Mouse (Mus musculus) MEL-GATA-1-ER (cell line): ENCODE data around the gene Gpr62.

Source experiments
- DNase-seq: peaks from one replicate; pipeline ENCODE4 v3.0.0-alpha.2; 2012; ENCODE audit warnings: low read depth; ENCODE audit errors: extremely low read depth

Gpr62 gene

DNA sequence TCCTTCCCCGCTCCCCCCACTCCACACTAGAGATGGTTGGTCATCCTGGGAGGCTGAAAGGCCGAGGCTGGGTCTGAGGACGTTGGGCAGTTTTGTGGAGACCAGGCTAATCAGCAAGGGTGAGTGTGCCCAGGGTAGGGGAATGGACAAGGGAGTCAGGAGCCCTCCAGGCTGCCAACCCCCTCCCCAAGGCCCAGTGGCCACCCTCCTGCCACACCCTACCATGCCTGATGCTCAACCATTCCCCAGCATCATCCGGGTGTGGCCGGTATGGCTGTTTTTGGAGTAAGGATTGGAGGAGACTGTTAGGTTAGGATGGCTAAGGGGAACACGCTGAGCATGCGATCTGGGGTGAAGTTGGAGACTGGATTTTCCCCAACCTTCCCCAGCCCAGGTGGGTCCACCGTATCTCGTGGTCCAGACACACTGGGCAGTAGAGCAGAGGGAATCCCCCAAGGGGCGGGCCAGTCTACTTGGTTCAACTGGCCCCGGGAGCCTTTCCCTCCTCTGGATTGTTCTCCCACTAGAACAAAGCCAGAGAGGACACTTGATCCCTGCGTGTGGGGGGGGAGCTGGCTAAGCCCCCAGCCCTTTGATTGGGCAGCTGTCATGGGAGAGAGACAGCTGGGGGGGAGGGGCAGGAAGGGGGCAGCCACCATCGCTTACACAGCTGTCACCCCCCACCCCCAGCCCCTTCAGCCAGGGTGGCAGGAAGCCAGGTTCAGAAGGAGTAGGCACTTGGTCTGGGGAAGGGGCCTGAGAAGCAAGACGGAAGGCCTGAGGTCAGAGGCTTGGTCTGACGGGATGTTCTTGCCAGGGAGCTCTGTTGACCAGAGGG is 9.2 kb downstream of the Gpr62 start:
- no peak for DNase-seq

DNA sequence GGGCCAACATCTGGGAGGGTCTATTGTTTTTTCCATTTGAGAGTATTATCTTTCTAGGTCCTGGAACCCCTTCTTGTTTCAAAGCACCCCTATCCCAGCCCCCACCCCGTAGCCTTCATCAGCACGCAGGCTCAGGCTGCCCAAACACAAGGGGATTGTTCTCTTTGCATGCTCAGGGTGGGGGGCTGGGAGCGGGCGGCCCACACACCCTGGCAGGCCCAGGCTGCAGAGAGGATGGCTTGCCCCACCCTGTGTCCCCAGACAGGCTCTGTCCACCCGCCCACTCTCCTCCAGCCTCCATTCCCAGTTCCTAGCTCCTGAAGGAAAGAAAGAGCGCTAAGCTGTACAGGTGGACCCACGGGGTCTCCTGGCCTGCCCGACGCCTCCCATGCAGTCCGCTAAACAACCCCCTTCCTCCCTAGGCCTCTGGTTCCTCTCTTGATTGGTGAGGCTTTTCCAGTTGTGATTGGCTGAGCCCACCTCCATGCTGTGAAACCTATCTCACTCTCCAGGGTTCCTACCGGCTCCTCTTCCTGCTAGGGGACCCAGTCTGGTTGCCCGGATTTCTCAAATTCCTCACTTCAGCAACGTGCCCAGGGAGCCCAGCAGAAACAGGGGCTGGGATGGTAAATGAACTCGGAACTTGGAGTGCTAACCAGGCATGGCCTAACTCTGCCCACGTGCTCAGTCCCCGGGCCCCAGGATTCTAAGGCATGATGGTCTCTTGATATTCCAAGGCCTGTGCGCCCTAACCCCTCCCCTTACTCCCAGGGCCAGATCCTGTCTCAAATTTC is 10.7 kb downstream of the Gpr62 start:
- DNase-seq = no peak

DNA sequence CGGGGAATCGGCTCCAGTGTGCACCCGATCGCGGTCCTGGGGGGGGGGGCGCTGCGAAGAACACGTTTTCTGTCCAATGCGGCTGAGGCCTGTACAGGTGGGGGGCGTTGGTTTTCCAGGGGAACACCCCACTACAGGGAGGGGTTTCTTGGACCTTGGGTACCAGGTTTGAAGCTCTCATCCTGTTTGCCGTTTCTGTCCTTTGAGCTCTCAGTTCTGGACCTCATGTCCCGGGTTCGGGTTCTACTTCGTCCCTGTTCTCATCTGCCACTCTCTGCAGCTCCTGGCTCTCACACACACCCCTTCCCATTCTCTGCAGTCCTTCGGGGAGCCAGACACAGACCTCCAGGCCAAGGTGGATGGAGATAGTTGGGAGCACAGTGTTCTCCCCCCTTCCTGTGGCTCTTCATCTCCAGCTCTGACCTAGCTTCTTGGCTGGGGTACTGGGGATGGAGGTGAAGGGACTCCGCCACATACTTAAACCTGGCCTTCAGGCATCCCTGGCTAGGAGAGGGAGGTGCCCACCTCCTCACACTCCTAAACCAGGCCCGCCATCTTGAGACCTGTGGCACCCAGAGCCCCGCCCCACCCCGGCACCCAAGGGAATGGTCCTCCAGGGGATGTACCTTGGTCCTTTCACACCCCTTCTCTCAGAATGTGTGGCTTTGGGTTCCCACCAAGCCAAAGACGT is 11.5 kb downstream of the Gpr62 start:
- DNase-seq = no peak

DNA sequence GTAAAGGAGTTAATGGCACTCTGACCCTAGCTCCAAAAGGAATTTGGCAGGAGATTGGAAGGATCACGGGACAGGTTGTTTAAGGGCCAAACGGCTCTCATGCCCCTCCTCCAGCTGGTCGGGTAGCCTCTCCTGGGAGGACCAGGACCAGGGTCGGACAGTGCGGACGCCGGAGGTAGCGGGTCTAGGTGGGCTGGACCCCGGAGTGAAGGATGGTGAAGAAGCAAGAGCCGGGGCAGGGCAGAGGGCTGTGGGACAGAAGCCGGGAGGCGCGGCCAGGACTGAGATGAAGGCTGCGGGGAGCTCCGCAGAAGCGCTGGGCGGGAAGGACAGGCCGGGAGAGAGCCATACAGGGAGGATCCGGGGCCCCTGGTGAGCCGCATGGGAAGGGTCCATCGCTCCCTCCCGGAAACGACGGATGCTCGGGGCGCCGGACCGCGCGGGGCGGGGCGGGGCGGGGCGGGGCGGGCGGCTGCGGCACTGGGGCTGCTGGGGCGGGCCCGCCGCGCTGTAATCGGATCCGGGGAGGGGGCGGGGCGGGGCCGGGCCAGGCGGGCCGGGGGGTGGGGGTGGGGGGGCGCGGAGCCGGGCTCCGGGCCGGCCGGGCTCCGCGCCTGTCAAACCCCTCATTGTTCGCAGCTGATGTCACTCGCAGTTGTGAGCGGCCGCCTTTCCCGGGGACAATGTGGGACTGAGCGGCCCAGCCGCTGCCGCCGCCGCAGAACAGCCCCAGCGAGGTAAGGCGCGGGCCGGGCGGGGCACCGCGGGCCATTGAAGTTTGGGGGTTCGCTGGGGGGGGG is 12.3 kb downstream of the Gpr62 start, which contains the start of gene Pcbp4:
Gene Pcbp4, plus strand, starts transcription at position 21 of the 800 bp plus-strand sequence.
- DNase-seq = no peak

DNA sequence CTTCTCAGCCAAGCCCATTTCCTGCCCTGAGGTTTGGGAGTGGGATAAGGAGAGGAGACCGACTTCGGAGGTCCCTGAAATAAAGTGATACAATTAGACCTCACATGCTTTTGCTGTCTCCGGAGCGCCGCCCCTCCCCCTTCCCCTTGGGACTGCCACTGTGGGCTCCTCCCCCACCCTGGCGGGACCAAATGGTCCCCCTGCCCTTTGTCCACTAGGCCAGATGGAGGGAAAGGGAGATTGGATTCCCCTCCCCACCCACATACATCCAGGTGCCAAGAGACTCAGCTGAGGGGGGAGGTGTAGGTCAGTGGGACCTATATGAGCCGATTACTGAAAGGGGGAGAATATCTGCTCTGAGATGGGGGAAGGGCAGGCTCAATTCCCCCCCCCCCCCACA is 12.9 kb downstream of the Gpr62 start:
- no peak for DNase-seq

DNA sequence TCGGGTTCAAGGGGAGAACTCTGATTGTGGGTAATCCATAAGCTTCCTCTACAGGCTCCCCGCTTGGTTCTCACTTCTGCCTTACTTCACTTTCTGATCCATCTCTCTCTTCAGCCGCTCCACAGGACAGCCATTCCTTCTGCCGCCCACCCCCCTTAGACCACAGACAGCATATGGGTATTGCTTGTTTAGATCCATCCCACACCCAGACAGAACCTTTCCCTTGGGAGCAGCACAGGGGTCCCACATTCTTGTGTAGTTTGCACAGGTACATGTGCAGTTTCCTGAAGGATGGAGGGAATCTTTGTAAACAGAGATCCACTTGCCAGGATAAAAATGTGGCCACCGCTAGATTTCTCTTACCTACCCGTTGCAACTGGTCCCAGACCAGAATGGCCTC is 13.4 kb downstream of the Gpr62 start:
- DNase-seq = no peak

DNA sequence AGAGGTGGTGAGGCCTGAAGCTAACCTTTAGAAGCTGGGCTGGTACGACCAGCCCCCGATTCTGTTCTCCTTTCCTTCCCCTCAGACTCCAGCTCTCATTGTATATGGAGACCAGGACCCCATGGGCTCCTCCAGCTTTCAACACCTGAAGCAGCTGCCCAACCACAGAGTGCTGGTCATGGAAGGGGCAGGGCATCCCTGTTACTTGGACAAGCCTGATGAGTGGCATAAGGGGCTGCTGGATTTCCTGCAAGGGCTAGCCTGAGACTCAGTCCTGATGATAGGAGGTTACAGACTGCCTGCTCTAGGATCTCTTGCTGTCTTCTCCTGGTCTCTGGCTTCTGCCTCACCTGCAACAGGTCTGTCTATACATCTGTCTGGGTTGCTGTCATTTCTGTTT is 13.8 kb downstream of the Gpr62 start:
- no peak for DNase-seq

DNA sequence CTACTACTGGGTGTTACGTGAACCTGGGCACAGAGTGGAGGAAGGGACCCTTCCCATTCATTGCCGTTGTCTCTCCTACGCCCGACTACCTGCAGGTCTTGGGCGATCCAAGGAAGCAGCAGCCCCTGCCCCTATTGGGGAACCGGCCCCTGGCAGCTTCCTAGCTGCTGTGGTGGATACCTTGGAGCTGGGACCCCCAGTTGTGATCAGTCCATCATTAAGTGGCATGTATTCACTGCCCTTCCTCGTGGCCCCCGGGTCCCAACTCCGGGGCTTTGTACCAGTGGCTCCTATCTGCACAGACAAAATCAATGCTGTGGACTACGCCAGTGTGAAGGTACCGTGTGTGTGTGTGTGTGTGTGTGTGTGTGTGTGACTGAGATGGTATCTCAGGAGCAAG is 14.4 kb downstream of the Gpr62 start:
- no peak for DNase-seq

DNA sequence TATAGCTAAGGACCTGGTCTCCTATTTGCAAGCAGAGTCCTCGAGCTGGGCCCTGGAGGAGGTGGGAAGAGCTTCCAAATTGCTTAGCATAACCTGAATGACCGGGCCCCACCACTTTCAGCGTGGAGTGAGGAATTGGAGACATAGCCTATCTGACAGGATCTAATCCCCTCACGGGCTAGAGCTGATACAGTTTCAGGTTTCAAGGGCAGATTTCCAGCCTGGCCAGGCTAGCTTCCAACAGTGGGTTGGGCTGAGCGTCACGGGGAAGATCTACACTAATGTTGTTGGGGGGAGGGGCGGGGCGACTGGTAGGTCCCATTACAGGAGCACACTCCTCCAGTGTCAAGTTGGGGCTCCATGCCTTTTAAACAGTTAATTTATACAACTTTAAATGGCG is 15.1 kb downstream of the Gpr62 start:
- no peak for DNase-seq

DNA sequence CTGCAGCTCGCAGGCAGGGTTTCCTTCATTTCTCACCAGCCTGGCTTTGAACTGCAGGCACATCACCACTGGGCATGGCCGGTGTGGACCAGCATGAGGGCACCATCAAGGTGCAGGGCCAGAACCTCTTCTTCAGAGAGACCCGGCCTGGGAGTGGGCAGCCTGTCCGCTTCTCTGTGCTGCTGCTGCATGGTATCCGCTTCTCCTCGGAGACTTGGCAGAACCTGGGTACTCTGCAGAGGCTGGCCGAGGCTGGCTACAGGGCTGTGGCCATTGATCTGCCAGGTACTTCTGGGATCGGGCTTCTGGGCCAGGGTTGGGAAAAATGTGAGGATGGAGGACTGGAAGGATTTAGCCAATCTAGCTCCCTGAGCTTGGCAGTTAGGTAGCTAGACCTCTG is 15.8 kb downstream of the Gpr62 start:
- DNase-seq = no peak

DNA sequence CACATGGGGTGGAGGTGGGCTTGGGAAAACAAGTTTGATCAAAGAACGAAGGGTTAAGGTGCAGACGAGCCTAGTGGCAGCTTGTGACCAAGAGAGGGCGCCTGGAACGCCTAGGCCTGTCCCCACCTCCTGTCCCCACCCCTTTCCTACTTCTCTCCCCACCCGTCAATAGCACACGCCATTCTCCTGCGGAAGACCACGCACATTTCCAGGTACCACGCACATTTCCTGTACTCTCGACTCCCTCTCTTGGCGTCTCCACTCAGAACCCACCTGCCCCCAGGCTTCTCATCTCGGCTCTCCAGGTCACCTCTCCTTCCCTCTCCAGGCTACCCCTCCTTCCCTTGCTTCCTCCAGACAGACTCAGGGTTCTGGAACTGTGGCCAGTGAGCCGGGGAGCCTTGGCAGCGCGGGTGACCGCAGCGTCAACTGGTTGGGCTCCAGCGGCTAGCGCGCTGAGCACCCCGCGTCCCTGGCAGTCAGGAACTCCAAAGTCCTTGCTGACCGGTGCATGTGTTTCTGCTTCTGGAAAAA is 17.2 kb downstream of the Gpr62 start:
- no peak for DNase-seq

DNA sequence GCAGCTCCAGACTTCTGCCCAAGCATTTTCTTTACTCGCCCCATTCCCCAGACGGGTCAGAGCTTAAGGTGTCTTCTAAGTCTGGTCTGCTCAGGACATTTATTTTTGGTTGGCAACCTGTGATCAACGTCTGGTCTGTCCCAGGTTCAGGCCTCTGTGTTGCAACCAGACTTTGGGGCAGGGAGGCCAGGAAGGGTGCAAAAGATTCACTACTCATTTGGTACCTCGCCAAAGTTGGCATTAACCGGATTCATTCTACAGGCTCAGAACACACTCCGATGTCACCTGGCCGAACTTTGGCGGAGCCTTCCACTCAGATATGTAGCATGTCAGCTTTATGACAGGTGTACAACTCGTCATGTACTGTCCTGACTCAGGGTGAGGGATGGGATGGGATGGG is 17.8 kb downstream of the Gpr62 start:
- DNase-seq = no peak

DNA sequence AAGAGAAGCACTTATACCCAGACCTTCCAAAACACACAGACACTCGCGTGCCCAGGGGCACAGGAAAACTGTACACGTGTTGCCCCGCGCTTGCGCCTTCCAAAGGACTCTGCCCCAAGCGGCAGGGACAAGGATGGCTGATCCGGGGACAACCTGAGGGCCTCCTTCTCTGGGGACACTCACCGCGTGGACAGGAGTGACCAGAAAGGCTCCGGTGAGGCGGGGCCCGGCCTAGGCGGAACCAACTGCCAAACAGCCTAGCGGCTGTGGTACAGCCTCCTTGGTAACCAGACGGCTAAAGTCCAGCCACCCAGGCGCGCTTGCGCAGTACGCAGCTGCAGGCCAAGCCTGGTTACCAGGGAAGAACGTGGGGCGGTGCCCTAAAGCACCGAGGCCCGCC is 18.4 kb downstream of the Gpr62 start, which contains the start of the genes Abhd14b and Abhd14a:
Gene Abhd14b, plus strand, starts transcription at position 112 of the 400 bp plus-strand sequence.
Gene Abhd14a, minus strand, starts transcription at position 331 of the 400 bp plus-strand sequence.
- DNase-seq = peak; percentile 66

DNA sequence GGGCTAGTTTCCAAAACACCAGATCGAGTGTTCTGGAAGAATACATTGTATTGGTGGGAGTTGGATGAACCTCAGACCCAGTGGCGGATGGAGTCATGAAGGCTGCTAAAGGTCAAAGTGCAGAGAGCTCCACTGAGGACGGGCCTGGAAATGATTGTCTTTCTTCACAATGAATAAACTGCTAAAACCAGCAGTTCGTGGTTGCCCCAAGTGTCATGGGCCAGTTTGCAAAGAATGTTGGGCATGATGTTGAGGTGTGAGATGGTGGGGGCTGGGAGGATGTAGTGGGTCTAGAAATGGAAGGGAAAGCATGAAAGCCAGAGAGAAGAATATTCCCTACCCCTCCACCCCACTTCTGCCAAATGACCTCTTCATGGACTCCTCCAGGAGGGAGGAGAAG is 20.9 kb downstream of the Gpr62 start:
- no peak for DNase-seq

DNA sequence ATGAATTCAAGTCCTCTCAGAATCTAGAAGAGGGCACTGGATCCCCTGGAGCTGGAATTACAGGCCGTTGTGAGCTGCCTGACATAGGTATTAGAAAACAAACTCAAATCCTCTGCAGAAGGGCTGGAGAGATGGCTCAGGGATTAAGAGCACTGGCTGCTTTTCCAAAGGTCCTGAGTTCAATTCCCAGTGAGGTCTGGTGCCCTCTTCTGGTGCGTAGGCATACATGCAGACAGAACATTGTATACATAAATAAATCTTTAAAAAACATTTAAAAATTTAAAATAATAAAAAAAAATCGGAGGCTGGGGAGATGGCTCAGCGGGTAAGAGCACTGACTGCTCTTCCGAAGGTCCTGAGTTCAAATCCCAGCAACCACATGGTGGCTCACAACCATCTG is 23.1 kb downstream of the Gpr62 start:
- no peak for DNase-seq

DNA sequence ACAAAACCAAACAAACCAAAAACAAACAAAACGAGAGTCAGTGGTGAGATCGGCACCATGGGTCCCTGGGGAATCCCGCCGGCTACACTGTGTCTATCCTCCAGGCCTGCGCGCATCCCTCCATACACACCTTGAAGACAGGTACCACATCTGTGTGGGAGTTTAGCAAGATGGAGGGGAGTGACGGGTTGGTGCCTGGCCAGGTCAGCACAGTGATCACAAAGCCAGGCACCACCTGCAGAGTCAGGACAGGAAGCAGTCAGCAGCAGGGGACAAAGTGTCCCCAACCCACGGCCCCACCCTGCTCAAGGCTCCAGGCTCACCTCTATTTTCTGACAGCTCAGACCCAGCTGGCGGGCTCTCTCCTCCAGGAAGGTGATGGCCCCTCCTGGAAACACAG is 29.2 kb downstream of the Gpr62 start:
- DNase-seq = no peak

DNA sequence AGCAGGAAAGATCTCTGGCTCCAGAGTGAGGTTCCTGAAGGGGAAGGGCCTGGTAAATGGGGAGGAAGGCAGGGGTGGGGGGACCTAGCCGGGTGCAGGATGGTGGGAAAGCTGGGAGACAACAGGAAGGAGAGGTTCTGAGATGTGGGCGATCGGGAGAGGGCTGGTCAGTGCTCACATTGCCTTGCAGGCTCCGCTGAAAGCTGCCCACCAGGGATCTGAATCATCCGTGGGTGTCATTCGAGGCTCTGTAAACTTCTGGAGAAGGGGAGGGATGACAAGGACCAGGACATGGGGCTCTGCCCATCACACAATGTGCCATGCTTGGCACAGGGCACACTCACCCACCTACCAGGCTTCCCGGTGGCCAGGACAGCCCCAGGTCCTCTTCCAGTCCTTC is 32.3 kb downstream of the Gpr62 start:
- no peak for DNase-seq

DNA sequence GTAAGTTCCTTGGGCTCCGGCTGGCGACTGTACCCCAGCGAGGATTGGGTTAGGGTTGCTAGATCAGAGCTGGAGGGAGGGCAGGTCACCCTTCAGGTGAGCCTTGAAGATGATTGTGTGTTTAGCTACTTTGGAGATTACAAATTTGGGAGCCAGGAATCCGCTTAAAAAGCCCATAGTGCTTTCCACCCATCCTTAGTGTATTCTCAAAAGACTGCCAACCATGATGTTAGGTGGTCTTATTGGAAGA is 35.8 kb downstream of the Gpr62 start:
- DNase-seq = no peak

DNA sequence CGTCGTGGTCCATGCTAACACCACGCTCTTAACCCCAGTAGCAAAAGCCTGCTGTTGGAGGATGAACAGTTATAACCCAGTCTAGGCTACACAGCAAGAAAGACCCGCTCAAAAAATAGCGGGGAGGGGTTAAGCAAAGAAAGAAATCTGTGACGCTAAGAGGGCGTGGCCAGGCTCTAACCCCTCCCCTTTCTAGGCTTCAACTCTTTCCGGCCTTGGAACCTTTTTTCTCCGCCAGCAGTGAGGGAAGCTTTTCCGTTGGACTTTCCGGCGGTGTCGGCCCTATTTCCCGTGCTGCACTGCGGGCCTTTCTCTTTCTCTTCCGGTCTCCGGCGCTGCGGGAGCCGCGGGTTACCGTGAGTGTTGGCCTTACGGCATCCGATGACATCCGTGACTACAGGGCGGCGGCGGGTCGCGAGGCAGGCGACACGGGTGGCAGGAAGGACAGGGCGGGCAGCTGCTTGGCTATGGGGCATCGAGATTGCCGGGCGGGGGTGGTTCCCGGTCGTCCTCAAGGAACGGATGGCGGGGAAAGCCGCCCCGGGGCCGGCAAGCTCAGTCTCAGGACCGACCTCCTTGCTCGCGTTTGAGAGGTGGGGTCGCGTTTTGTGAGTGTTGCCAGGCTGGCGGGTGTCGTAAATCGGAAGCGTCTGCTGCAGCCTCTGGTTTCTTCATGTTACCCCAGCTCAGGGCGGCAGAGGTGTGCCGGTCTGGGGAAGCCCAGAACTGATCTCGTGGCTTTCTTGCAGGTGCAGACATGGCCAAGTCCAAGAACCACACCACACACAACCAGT is 36.3 kb downstream of the Gpr62 start, which contains the start of gene Rpl29:
Gene Rpl29, plus strand, starts transcription at position 234 of the 794 bp plus-strand sequence.
- peak; percentile 90 for DNase-seq

DNA sequence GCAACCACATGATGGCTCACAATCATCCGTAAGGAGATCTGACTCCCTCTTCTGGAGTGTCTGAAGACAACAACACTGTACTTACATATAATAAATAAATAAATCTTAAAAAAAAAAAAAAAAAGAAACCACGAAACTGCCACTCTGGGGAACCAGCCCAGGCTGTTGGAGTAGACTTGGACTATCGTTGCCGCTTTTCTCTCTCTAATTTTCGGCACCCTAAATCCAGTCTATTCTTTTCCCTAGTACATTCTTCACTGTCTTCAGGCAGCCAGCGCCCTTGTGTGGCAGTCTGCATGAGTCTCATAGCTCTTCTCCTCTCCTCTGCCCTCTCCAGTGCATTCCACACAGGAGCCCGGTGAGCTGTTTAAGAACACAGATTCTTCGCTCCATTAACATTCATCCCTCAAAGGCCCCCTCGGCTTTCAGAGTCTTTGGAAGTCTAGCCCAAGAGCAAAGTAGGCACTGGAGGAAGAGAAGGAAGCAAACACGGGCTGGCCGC is 37.0 kb downstream of the Gpr62 start:
- no peak for DNase-seq
